Mouse (Mus musculus) liver, embryonic 16.5 days (tissue): ENCODE results near the gene 2300002M23Rik. TPM values are rescaled to one million over a fixed set of nuclear protein-coding genes. Genes with fewer than 3 reads are reported as not detected.

Experiments used
- ATAC-seq: fragments of 200-750 bp; cut with Nextera tagmentation; 2 replicates; pipeline ENCODE4 v1.8.0; 2017; ENCODE audit warnings: low read depth, mild to moderate bottlenecking, moderate number of reproducible peaks, moderate library complexity
- H3K27ac ChIP-seq: fragments of 300-500 bp; sonication (generic); 2 replicates; pipeline ENCODE4 v1.5.1; 2014; ENCODE audit warnings: mild to moderate bottlenecking, low read length
- H3K27me3 ChIP-seq: fragments of 300-500 bp; sonication (generic); 2 replicates; pipeline ENCODE4 v1.6.1; 2014; ENCODE audit warnings: low read depth, low read length, mixed read lengths; ENCODE audit not compliant: control insufficient read depth, insufficient read depth
- H3K36me3 ChIP-seq: fragments of 300-500 bp; sonication (generic); 2 replicates; pipeline ENCODE4 v1.6.1; 2014; ENCODE audit warnings: mild to moderate bottlenecking; ENCODE audit not compliant: control insufficient read depth, insufficient read depth
- H3K4me1 ChIP-seq: fragments of 300-500 bp; sonication (generic); 2 replicates; pipeline ENCODE4 v1.6.1; 2014; ENCODE audit warnings: low read depth, low read length, mixed read lengths; ENCODE audit not compliant: control insufficient read depth
- H3K4me2 ChIP-seq: fragments of 300-500 bp; sonication (generic); 2 replicates; pipeline ENCODE4 v1.6.1; 2014; ENCODE audit warnings: low read depth, low read length, mixed read lengths
- H3K4me3 ChIP-seq: fragments of 300-500 bp; sonication (generic); 2 replicates; pipeline ENCODE4 v1.5.1; 2014; ENCODE audit warnings: low read depth, mild to moderate bottlenecking, low read length
- H3K9ac ChIP-seq: fragments of 300-500 bp; sonication (generic); 2 replicates; pipeline ENCODE4 v1.6.1; 2014; ENCODE audit warnings: low read depth, low read length
- H3K9me3 ChIP-seq: fragments of 300-500 bp; sonication (generic); replicated peaks from 2 replicates; pipeline ENCODE4 v1.6.1; 2016; ENCODE audit warnings: low read length; ENCODE audit not compliant: control insufficient read depth
- WGBS: fragments of 180-500 bp; shearing (Covaris S2); extraction: QIAGEN DNeasy Blood & Tissue Kit; methylation state at CpG from one replicate; pipeline ENCODE4 v1.1.7; 2014; ENCODE audit not compliant: insufficient replicate concordance; 5-methylcytosine and 5-hydroxymethylcytosine counted together
- polyA plus RNA-seq: library from polyadenylated mRNA; unstranded; fragments of >200 nt; fragmentation: Nextera tagmentation; extraction: Ambion mirVana; gene quantifications from 2 replicates; pipeline ENCODE4 v1.2.1, GENCODE M21; 2015

Gene 2300002M23Rik
- polyA plus RNA-seq, 1 experiment from 2014 or later: not detected

DNA sequence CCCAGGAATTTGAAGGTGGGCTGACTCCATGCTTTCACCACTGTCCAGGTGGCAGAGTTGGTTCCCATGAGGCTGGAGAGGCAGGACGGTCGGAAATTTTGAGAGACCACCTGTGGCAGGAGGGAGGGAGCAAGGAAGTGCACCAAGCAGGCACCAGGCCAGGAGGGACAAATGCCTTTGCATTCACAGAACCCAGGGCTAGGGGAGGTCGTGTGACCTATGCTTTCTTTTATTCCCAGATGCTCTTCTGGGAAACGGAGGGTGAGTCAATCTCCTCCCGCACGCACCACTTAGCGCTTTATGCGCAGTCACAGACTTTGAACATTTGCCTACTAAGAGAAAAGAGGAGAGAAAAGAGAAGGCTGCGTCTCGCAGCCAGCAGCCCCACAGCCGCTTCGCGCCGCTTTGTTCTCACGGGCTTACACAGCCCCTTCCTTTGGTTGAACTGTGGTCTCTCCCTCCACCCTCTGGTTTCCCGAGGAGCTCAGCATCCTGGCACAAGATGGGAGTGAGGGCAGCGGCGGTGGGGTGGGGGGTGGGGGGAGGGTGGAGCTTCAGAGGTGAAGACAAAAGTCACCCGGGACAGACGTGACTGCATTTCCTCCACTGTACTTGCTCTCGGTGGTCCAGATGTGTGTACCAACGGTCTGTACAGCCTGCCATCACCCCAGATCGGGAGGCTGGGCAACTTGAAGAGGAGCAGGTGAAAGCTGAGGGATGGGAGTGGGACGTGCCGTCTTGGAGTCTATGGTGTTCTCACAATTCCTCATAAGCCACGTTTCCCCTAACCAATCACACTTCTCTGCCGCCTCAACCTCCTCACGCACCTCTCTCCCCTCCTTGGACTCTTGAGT lies 2.1 kb downstream of the 2300002M23Rik start:
- Histone ChIP-seq H3K4me1 (no peaks in the 10 kb centered on the region), H3K4me3 (no peak overlapping the region), H3K9me3 (no peaks in the 10 kb centered on the region), H3K36me3 (no peaks in the 10 kb centered on the region), H3K27me3 (peaks cover 25% of the 10 kb centered on the region), H3K4me2 (no peak overlapping the region), H3K9ac (no peak overlapping the region), H3K27ac (no peak overlapping the region)
- no peak for ATAC-seq
- WGBS: 5% methylated on average over 28 of the region's 28 CpGs

DNA sequence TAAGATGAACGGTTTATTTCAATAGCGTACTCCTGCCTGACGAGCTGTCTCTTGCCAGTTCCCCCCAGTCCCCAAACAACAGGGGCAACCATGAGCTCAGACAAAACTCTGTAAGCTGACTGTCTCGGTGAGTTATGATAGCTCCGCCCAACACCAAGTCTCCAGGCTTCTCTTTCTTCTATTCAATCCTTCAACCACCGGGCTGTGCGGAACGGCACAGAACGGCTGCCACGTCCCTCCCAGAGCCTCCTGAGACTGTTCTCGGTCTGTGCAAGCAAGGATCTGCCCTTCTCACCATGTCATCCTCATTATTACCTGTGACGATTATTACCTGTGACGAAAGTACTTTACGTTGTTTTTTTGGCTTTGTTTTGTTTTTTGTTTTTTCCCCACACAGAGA lies 3.6 kb downstream of the 2300002M23Rik start:
- no peak overlapping the region for H3K4me2 ChIP-seq
- H3K36me3 ChIP-seq: no peaks in the 10 kb centered on the region
- no peak for ATAC-seq
- peaks cover 30% of the 10 kb centered on the region for H3K27me3 ChIP-seq
- H3K9me3 ChIP-seq: no peaks in the 10 kb centered on the region
- no peak overlapping the region for H3K9ac ChIP-seq
- no peaks in the 10 kb centered on the region for H3K4me1 ChIP-seq
- no peak overlapping the region for H3K27ac ChIP-seq
- WGBS: 66% methylated on average over 14 of the region's 14 CpGs
- H3K4me3 ChIP-seq: no peak overlapping the region

DNA sequence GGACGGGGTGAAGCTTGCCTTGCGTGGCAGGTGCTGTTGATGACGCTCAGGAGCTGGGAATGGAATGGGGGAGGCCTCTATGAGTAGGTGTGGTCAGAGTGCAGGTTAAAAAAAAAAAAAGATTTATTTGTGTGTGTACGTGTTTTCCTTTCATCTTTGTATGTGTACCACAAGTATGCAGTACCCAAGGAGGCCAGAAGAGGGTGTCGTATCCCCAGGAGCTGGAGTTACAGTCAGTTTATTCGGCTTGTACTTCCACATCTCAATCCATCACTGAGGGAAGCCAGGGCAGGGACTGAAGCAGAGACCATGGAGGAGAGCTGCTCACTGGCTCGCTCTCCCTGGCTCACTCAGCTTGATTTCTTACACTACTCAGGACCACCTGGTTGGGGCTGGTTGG lies 4.2 kb downstream of the 2300002M23Rik start:
- WGBS: 75% methylated on average over 7 of the region's 7 CpGs
- H3K36me3 ChIP-seq: no peaks in the 10 kb centered on the region
- ATAC-seq: no peak
- H3K27ac ChIP-seq: no peak overlapping the region
- H3K9ac ChIP-seq: no peak overlapping the region
- no peak overlapping the region for H3K4me3 ChIP-seq
- H3K27me3 ChIP-seq: peaks cover 35% of the 10 kb centered on the region
- H3K9me3 ChIP-seq: no peaks in the 10 kb centered on the region
- no peaks in the 10 kb centered on the region for H3K4me1 ChIP-seq
- H3K4me2 ChIP-seq: no peak overlapping the region

DNA sequence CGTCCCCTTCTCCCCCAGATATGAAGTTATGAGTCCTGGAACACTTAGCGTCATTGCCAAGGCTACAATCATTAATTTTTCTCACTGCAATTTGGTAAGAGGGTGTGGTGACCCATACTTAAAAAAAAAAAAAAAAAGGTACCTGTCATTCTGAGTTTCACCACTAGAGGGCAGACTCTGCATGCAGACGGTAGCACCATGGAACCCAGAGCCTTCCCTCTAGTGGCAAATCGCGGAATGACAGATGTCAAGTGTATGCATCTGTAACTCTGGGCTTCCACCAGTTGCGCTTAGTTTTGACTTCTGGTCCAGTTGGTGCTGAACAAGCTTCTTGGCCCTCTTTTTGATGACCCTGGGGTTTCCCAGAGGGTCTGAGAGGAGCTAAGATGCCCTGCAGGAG lies 11.0 kb downstream of the 2300002M23Rik start:
- H3K27ac ChIP-seq: no peak overlapping the region
- peaks cover 10% of the 10 kb centered on the region for H3K27me3 ChIP-seq
- 15% methylated on average over 6 of the region's 6 CpGs for WGBS
- no peak overlapping the region for H3K4me2 ChIP-seq
- no peaks in the 10 kb centered on the region for H3K36me3 ChIP-seq
- no peak overlapping the region for H3K4me3 ChIP-seq
- H3K4me1 ChIP-seq: no peaks in the 10 kb centered on the region
- no peaks in the 10 kb centered on the region for H3K9me3 ChIP-seq
- no peak overlapping the region for H3K9ac ChIP-seq
- no peak for ATAC-seq

DNA sequence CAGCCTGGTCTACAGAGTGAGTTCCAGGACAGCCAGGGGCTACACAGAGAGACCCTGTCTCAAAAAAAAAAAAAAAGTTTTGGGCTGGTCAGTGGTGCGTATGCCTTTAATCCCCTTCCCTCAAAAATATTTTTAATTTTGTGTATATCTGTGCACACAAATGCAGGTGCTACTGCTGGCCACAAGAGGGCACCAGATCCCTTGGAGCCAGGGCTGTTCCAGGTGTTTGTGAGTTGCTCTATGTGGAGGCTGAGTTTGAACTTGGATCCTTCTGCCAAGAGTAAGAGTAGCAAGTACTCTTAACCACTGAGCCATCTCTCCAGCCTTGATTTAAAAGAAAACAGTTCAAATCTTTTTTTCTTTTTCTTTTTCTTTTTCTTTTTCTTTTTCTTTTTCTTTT lies 15.7 kb downstream of the 2300002M23Rik start:
- Histone ChIP-seq H3K4me2 (no peak overlapping the region), H3K9ac (no peak overlapping the region), H3K27me3 (no peaks in the 10 kb centered on the region), H3K4me1 (no peaks in the 10 kb centered on the region), H3K9me3 (no peaks in the 10 kb centered on the region), H3K36me3 (no peaks in the 10 kb centered on the region), H3K4me3 (no peak overlapping the region), H3K27ac (no peak overlapping the region)
- no peak for ATAC-seq
- 74% methylated on average over 1 of the region's 1 CpGs for WGBS

DNA sequence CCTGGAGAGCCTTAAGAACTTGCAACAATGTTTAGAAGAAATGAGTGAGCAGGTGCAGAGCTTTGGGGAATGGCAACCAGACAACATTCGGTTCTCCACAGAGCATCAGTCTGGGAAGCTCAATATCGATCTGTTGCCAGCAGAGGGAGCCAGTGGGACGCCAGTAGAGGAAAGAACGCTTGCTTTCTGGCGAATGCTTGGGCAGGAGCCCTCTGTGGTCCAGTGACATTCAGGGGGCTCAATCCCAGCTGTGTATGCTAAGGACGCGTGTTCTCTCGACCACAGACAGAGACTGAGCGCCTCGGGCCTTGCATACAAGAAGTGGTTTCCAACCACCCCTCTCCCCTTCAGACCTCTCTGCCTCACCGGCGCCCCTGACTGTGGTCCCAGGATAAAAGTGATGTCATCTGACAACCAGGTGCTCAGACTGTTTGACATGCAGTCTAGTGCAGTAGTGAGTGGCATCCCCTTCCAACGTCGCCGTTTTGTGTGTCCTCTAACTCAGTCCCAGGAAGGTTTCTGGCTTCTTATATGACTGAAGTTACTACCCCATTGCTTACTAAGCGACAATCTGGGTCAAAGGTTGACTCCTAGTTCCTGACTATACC lies 17.2 kb downstream of the 2300002M23Rik start:
- Histone ChIP-seq H3K36me3 (no peaks in the 10 kb centered on the region), H3K9ac (no peak overlapping the region), H3K4me3 (no peak overlapping the region), H3K27ac (no peak overlapping the region), H3K4me2 (no peak overlapping the region), H3K9me3 (no peaks in the 10 kb centered on the region), H3K4me1 (no peaks in the 10 kb centered on the region), H3K27me3 (no peaks in the 10 kb centered on the region)
- WGBS: 14% methylated on average over 16 of the region's 16 CpGs
- ATAC-seq: no peak

DNA sequence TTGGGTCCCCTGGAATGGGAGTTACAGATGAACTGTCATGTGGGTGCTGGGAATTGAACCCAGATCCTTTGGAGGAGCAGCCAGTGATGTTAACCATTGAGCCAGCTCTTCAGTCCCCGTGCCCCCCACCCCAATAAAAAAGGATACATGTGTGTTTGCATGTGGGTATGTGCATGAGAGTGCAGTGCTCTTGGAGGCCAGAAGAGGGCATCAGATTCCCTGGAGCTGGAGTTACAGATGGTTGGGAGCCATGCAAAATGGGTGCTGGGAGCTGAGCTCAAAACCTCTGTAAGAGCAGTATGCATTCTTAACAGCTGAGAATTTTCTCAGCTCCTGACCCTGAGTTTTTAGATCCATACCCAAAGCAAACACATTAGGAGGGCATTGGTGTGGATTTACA lies 20.0 kb downstream of the 2300002M23Rik start:
- Histone ChIP-seq H3K9ac (no peak overlapping the region), H3K4me3 (no peak overlapping the region), H3K4me2 (no peak overlapping the region), H3K36me3 (no peaks in the 10 kb centered on the region), H3K27ac (no peak overlapping the region), H3K27me3 (no peaks in the 10 kb centered on the region), H3K9me3 (no peaks in the 10 kb centered on the region), H3K4me1 (no peaks in the 10 kb centered on the region)
- 30% methylated on average over 1 of the region's 1 CpGs for WGBS
- ATAC-seq: no peak

DNA sequence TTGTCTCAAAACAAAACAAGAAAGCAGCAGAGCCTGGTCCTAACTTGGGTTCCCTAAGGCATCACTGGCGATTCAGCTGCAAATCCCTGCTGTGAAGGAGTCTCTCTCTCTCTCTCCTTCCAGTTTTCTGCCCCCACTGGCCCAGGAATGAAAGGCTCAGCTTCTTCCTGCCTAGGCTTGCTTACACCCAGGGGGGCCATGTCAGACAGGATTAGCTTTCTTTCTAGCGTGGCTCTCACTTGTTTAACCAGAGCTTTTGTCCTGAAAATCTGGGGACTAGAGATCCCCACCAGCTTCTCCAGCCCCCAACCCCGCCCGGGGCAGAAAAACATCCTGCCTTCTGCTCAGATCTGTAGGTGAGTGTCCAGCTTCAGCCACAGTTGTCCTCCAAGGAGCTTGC lies 21.1 kb downstream of the 2300002M23Rik start:
- no peaks in the 10 kb centered on the region for H3K4me1 ChIP-seq
- H3K27me3 ChIP-seq: no peaks in the 10 kb centered on the region
- H3K9me3 ChIP-seq: no peaks in the 10 kb centered on the region
- H3K27ac ChIP-seq: no peak overlapping the region
- H3K36me3 ChIP-seq: no peaks in the 10 kb centered on the region
- 40% methylated on average over 4 of the region's 4 CpGs for WGBS
- no peak overlapping the region for H3K4me2 ChIP-seq
- H3K4me3 ChIP-seq: no peak overlapping the region
- ATAC-seq: no peak
- no peak overlapping the region for H3K9ac ChIP-seq

DNA sequence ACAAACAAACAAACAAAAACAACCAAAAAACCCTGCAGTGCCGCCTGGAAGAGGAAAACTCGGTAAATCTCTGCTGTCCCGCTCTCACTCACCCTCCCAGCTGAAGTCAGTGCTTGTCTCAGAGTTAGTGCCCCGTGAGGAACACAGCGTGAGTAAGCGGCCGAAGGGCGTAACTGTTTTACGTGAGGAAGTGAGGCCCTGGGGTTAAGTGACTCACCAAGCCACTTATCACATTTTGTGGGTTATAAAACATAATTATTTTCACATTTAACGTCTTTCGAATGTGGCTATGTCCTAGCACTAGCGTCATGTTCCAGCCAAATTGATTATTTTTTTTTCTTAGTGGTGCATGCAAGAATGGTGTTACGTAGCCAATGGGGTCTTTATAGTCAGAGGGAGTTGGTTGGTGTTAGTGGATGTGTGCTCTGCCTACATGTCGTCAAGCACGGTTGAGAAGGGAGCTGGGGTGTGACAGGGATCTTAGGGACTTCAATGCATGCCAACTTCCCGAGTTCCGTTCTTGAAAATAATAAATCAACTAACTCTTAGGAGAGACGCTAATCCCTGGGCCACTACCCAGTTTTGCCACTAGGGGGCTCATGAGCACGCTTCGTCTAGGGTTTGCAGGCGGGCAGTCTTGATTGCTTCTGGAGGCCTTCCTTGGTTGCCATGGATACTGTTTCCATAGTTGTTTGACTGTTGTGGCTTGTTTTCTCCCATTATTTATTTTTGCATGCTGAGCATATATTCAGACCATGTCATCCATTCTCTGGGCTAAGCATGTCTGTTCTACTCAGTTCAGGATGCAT lies 23.4 kb downstream of the 2300002M23Rik start:
- no peaks in the 10 kb centered on the region for H3K36me3 ChIP-seq
- no peak overlapping the region for H3K27ac ChIP-seq
- H3K9ac ChIP-seq: no peak overlapping the region
- WGBS: 42% methylated on average over 21 of the region's 21 CpGs
- no peaks in the 10 kb centered on the region for H3K4me1 ChIP-seq
- no peak for ATAC-seq
- no peaks in the 10 kb centered on the region for H3K27me3 ChIP-seq
- no peaks in the 10 kb centered on the region for H3K9me3 ChIP-seq
- no peak overlapping the region for H3K4me3 ChIP-seq
- H3K4me2 ChIP-seq: no peak overlapping the region
